Mouse (Mus musculus): ENCODE measurements around the gene Mef2a.

The Mef2a gene

DNA sequence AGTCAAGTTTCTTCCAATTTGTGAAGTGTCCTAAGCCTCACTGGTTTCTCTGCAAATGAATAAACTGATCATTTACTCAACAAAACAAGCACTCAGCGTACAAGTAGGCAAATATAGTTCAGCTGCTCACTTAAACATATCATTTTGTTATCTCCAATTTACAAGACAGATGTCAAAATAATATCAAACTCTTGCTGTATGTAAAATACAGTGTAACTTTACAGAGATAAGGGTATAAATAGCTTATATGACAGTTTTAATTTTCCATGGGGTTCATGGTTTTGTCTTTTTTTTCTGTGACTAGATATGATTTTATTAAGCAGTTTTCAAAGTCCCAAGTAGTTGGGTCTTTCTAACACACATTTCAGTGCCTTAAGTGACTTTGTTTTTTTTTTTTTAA is 127.4 kb downstream of the Mef2a start:
- no peak for DNase-seq (ENCODE audit: low read depth)

GRCm38 (mm10) chr7:67243894-67244282 is 128.8 kb downstream of the Mef2a start:
- DNase-seq (ENCODE audit: low read depth), result peak; percentile 84

DNA sequence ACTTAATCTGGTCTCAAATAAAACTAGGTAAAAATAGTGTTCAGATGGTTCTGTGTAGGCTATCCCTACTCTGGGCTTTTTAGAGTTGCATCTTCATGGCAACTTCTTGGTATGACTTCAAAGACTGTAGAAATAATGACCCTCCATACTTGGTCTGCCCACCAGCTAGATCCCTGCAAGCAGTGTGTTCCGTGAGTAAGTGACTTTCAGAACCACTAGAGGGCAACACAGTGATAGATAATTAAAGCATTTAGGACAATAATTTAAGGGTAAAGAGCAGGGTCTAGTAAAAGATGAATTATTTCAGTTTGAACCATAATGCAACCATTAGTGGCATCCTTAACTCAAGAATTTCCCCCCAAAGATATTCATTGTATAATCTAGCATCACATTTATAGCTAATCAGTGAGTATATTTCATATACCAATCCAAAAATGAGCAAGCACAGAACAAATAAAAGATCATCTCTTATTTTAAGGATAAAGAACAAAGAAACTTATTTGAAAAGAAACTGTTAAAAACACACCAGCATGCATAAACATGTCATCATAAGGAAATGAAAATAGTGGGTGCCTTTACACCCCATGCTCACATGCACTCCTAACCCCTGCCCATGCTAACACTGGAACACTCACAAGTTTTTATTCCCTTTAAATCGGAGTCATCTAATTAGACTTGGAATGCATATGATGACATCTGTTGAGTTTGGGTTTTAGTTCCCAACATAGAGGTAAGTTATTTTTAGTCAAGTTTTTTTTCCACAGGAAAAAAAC is 129.4 kb downstream of the Mef2a start:
- peak; percentile 59 for DNase-seq (ENCODE audit: low read depth)

- DNase-seq (ENCODE audit: low read depth), result no peak
Observed at GRCm38 (mm10) chr7:67241969-67242368, 130.7 kb downstream of the Mef2a start.

DNA sequence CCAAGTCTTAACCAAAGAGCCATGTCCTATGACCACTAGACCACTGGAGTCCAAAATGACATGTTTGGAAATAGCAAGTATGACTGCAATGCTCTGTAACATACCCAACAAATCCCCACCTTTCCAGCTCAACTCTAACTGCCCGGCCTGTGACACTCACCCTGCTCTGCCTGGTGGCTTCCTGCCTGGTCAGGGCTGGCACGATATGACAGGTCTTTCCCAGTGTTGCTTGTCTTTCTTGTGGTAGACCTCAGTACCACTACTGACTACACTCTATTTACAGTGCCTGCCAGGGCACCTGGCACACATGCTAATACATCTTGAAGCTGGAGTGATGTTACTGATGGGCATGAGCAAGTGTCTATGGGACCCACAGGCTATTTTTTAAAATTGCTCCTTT is 134.9 kb downstream of the Mef2a start:
- peak; percentile 72 for DNase-seq (ENCODE audit: low read depth)

DNA sequence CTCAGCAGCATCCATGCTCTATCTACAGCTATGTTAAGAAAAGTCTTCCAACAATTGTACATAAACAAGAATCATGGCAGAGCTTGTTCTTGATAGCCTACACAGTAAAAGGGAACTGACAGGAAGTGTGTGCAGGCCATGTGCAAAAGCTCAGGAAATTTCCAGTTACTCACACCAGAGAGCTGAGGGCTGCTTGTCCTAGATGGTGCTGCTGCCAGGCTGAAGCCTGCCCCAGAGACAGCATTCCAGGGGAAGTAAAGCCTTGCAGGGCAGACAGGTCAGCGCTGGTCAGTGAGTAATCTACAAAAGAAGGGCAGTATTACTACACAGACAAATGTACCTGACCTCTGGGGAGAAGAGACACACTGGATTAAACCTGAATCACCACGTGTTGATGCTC is 136.3 kb downstream of the Mef2a start:
- no peak for DNase-seq (ENCODE audit: low read depth)

DNA sequence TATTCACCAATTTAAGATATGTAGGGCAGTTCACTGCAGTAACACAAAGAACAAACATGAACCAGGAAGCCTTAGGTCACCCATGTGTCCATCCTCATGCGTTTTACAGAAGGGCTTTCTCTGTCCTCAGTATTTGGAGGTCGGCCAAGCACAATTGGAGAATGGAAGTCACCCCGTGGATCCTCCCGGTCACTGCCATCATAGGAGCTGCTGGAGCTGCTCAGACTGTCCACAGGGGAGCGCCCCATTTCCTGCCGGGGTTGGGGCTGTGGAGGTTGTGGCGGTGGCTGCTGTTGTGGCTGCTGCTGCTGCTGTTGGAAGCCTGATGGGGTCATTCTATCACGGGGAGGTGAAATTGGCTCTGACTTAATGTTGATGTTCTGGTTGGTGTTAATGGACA is 137.9 kb downstream of the Mef2a start:
- DNase-seq (ENCODE audit: low read depth), result peak; percentile 16

- DNase-seq (ENCODE audit: low read depth), result no peak
Observed at GRCm38 (mm10) chr7:67232504-67232903, 140.2 kb downstream of the Mef2a start.

DNA sequence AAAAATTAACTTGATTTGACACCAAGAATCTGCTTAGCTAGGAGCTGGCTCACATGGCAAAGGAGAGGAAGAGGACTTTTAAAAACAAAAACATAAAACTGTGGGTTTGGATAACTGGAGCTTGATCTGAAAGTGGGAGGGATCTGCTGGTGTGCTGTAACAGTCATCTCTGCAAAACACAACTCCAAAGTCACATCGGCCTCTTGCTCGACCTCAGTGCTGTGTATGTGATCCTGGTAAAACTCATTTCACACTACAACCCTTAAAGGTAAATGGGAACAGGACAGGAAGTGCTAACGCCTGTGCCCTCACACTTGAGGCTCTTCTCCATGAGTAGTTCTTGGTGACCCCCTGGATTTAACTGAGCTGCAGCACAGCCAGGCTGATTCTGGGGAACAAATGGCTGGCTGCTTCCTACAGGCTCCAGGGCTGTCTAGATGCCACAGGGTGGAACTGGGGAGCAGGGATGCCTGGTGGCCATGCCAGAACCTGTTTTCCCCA is 142.0 kb downstream of the Mef2a start:
- DNase-seq (ENCODE audit: low read depth), result no peak

GRCm38 (mm10) chr7:67230221-67230620 is 142.4 kb downstream of the Mef2a start:
- no peak for DNase-seq (ENCODE audit: low read depth)

DNA sequence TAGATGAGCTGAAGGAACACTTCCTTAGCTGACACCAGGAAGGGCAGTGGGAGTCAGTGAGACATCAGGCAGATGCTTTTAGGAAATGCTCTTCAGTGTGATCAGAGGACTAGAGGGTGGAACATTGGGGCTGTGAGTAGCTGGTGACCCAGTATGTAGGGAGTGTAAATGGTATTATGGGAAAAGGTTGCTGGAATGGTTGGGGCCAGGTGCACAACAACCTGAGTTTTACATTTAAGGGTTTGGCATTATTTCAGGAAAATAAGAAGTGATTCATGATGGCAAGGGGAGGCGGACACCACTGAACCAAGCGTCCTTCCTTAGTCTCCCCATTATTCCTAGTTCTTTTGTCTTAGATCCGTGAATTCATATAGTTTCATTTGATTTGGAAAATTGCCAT is 143.0 kb downstream of the Mef2a start:
- no peak for DNase-seq (ENCODE audit: low read depth)

GRCm38 (mm10) chr7:67228891-67229602 is 143.6 kb downstream of the Mef2a start:
- DNase-seq (ENCODE audit: low read depth), result peak; percentile 48

GRCm38 (mm10) chr7:67228390-67228789 is 144.3 kb downstream of the Mef2a start:
- no peak for DNase-seq (ENCODE audit: low read depth)

DNA sequence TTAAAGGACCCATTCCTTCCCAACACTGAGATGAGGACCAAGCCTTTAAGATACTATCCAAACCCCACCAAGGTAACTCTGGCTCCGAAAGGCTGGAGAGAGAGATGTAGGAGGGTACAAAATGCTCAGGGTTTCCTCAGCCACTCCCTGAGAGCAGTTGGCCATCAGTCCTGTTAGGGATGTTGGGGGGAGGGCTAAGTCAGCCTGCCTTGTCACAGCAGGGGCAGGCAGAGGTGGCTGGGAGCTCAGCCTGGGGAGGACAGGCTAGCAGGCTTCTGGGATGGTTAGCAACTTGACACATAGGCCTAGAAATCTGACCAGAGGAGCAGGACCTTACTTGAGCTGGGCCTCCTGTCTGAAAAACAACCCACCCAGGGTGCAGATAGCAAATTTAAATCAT is 145.1 kb downstream of the Mef2a start:
- no peak for DNase-seq (ENCODE audit: low read depth)

- no peak for DNase-seq (ENCODE audit: low read depth)
Observed at GRCm38 (mm10) chr7:67225943-67226625, 146.6 kb downstream of the Mef2a start.

DNA sequence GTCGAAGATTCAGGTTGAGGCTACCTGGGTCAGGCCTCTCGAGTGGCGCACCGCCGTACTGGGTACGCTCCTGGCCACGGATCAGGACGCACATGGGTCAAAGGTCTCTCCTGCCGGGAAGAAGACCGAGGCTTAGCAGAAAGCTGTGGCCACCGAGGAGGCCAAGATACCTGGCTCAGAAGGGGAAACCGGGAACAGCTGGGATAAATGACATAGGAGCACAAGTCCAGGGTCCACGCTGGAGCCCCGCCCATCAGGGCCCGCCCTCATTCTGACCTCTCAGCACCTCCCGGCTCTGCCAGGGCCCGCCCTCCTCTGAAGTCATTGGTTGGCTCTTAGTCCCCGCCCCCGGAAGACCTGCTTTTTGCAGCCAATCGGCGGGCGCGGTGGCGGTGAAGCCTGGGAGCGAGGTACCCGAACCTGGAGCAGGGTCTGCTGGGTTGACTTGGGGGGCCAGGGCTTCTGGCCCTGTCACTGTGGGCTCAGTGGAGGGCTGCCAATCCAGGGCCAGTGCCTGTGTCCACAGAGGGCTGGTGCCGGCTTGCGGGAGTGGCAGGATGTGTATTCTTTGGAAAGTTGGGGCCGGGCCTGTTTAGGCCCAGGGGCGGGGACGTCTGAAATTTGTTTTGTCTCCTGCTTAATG is 150.3 kb downstream of the Mef2a start, which contains the start of gene Lysmd4:
TSS of gene Lysmd4 (plus strand) at position 325 of the 643 bp plus-strand sequence.
- DNase-seq (ENCODE audit: low read depth), result peak; percentile 92

- peak; percentile 47 for DNase-seq (ENCODE audit: low read depth)
Observed at GRCm38 (mm10) chr7:67217025-67217424, 155.6 kb downstream of the Mef2a start.

GRCm38 (mm10) chr7:67216351-67216750 is 156.3 kb downstream of the Mef2a start:
- DNase-seq (ENCODE audit: low read depth), result no peak

DNA sequence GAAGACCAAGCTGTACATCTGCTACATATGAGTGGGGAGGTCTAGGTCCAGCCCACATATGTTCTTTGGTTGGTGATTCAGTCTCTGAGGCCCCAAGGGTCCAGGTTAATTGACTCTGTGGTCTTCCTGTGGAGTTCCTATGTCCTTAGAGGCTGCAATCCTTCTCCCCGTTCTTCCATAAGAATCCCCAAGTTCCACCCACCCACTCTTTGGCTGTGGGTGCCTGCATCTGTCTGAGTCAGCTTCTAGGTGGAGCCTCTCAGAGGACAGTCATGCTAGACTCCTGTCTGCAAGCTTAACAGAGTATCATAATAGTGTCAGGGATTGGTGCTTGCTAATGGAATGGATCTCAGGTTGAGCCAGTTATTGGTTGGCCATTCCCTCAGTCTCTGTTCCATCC is 159.1 kb downstream of the Mef2a start:
- DNase-seq (ENCODE audit: low read depth), result no peak

DNA sequence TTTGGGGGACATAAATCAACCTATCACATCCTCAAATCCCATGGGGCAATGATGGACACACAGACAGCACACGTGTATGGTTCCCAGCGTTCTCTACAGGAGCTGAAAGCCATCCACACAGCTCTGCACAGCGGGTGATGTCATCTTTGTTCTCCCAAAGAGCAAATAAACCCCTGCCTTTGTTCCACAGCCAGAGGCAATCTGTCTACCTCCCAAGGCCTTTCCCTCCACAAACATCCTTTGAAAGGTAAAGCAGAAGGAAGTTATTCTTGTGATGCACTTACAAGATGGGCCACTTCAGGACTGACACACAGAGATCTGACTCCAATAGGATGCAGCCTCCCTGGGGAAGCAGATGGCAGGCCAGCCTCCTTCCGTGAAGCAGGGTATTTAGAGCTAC is 160.7 kb downstream of the Mef2a start:
- no peak for DNase-seq (ENCODE audit: low read depth)

- DNase-seq (ENCODE audit: low read depth), result no peak
Observed at GRCm38 (mm10) chr7:67211341-67211740, 161.3 kb downstream of the Mef2a start.
